Mouse (Mus musculus) MEL (cell line): ENCODE measurements around the gene Ciao2a. TPM values are rescaled to one million over a fixed set of nuclear protein-coding genes. Genes with fewer than 3 reads are reported as not detected.

Experiments
- DNase-seq: peaks from one replicate; pipeline ENCODE4 v3.0.0; 2011; ENCODE audit warnings: low read depth, low spot score
- H3K27ac ChIP-seq: 2 replicates; pipeline ENCODE4 v1.5.1; 2012; ENCODE audit warnings: low read depth, mild to moderate bottlenecking, control low read depth, low read length, moderate library complexity; ENCODE audit not compliant: control insufficient read depth
- H3K27me3 ChIP-seq, 2 experiments: fragments of 150-350 bp in 1 of 2; sonication (generic) in 1 of 2; 2 replicates each; pipeline ENCODE4 v1.6.1; 2012; ENCODE audit warnings: low read length in 2 of 2, mild to moderate bottlenecking in 2 of 2, improper control_type of control experiment in 1 of 2, moderate library complexity in 1 of 2; ENCODE audit not compliant: insufficient read depth in 2 of 2, control insufficient read depth in 1 of 2
- H3K36me3 ChIP-seq, 2 experiments: 2 replicates each; pipeline ENCODE4 v1.6.1; 2012 to 2014; ENCODE audit warnings: low read length in 2 of 2, improper control_type of control experiment in 1 of 2, inconsistent platforms in 1 of 2, mild to moderate bottlenecking in 1 of 2; ENCODE audit not compliant: insufficient read depth in 2 of 2, control insufficient read depth in 1 of 2
- H3K4me1 ChIP-seq, 2 experiments: fragments of 150-350 bp in 1 of 2; sonication (generic) in 1 of 2; 2 replicates each; pipeline ENCODE4 v1.6.1; 2012; ENCODE audit warnings: low read length in 2 of 2, improper control_type of control experiment in 1 of 2, mild to moderate bottlenecking in 1 of 2; ENCODE audit not compliant: insufficient read depth in 2 of 2, control insufficient read depth in 1 of 2
- H3K4me3 ChIP-seq, 2 experiments: fragments of 150-350 bp in 1 of 2; sonication (generic) in 1 of 2; 2 replicates each; pipeline ENCODE4 v1.5.1; 2012; ENCODE audit warnings: low read depth in 2 of 2, low read length in 2 of 2, mild to moderate bottlenecking in 2 of 2, moderate library complexity in 2 of 2, control low read depth in 1 of 2, improper control_type of control experiment in 1 of 2; ENCODE audit not compliant: control insufficient read depth in 1 of 2, insufficient read depth in 1 of 2
- H3K79me2 ChIP-seq: 2 replicates; pipeline ENCODE4 v1.6.1; 2012; ENCODE audit warnings: mild to moderate bottlenecking, low read length, moderate library complexity; ENCODE audit not compliant: control insufficient read depth, poor library complexity, insufficient read depth
- H3K9ac ChIP-seq: 2 replicates; pipeline ENCODE4 v1.6.1; 2012; ENCODE audit warnings: low read depth, mild to moderate bottlenecking, control low read depth, low read length, moderate library complexity; ENCODE audit not compliant: control insufficient read depth, poor library complexity, severe bottlenecking
- H3K9me3 ChIP-seq: fragments of 150-350 bp; sonication (generic); replicated peaks from 2 replicates; pipeline ENCODE4 v1.6.1; 2012; ENCODE audit warnings: mild to moderate bottlenecking, low read length, improper control_type of control experiment, moderate library complexity; ENCODE audit not compliant: insufficient read depth
- CHD1 ChIP-seq: IDR thresholded peaks from 2 replicates; pipeline ENCODE4 v1.6.1; 2012; ENCODE audit warnings: low read depth, mild to moderate bottlenecking, inconsistent platforms, low read length, improper control_type of control experiment
- CHD2 ChIP-seq: IDR thresholded peaks from 2 replicates; pipeline ENCODE4 v1.6.1; 2011; ENCODE audit warnings: low read length, improper control_type of control experiment
- E2F4 ChIP-seq: IDR thresholded peaks from 2 replicates; pipeline ENCODE4 v1.6.1; 2011; ENCODE audit warnings: low read depth, low read length, improper control_type of control experiment, borderline replicate concordance
- ELF1 ChIP-seq: IDR thresholded peaks from 2 replicates; pipeline ENCODE4 v1.6.1; 2014; ENCODE audit warnings: low read depth, mild to moderate bottlenecking, inconsistent platforms, low read length, improper control_type of control experiment, moderate library complexity
- EP300 ChIP-seq, 2 experiments: IDR thresholded peaks; 2 replicates each; pipeline ENCODE4 v1.6.1; 2011; ENCODE audit warnings: improper control_type of control experiment in 2 of 2, low read length in 2 of 2, low read depth in 1 of 2, mild to moderate bottlenecking in 1 of 2
- ETS1 ChIP-seq: IDR thresholded peaks from 2 replicates; pipeline ENCODE4 v1.6.1; 2012; ENCODE audit warnings: low read depth, mild to moderate bottlenecking, inconsistent platforms, low read length, improper control_type of control experiment, moderate library complexity
- GABPA ChIP-seq: IDR thresholded peaks from 2 replicates; pipeline ENCODE4 v1.6.1; 2012; ENCODE audit warnings: low read depth, mild to moderate bottlenecking, inconsistent platforms, low read length, improper control_type of control experiment, moderate library complexity
- HCFC1 ChIP-seq: IDR thresholded peaks from 2 replicates; pipeline ENCODE4 v1.6.1; 2012; ENCODE audit warnings: low read depth, mild to moderate bottlenecking, inconsistent platforms, low read length, improper control_type of control experiment, moderate library complexity
- JUND ChIP-seq: IDR thresholded peaks from 2 replicates; pipeline ENCODE4 v1.6.1; 2011; ENCODE audit warnings: low read depth, mild to moderate bottlenecking, improper control_type of control experiment, low read length
- KAT2A ChIP-seq: conservative IDR thresholded peaks from 2 replicates; pipeline ENCODE4 v1.6.1; 2012; ENCODE audit warnings: low read depth, low read length, improper control_type of control experiment, inconsistent platforms
- MAFK ChIP-seq: IDR thresholded peaks from 2 replicates; pipeline ENCODE4 v1.6.1; 2011; ENCODE audit warnings: low read depth, mild to moderate bottlenecking, low read length, improper control_type of control experiment, borderline replicate concordance
- MAX ChIP-seq: IDR thresholded peaks from 2 replicates; pipeline ENCODE4 v1.6.1; 2011; ENCODE audit warnings: low read length, improper control_type of control experiment
- POLR2A ChIP-seq, 2 experiments: IDR thresholded peaks; 2 replicates each; pipeline ENCODE4 v1.6.1; 2011 to 2012; ENCODE audit warnings: low read length in 2 of 2, mild to moderate bottlenecking in 2 of 2, control low read depth in 1 of 2, improper control_type of control experiment in 1 of 2, low read depth in 1 of 2, moderate library complexity in 1 of 2; ENCODE audit not compliant: control insufficient read depth in 1 of 2, insufficient read depth in 1 of 2, poor library complexity in 1 of 2
- RCOR1 ChIP-seq: IDR thresholded peaks from 2 replicates; pipeline ENCODE4 v1.6.1; 2012; ENCODE audit warnings: low read depth, mild to moderate bottlenecking, inconsistent platforms, low read length, improper control_type of control experiment
- SMC3 ChIP-seq: IDR thresholded peaks from 2 replicates; pipeline ENCODE4 v1.6.1; 2011; ENCODE audit warnings: low read depth, low read length, improper control_type of control experiment
- TAL1 ChIP-seq: IDR thresholded peaks from 2 replicates; pipeline ENCODE4 v1.6.1; 2012; ENCODE audit warnings: mild to moderate bottlenecking, inconsistent platforms, low read length, moderate library complexity, mixed read lengths
- UBTF ChIP-seq: IDR thresholded peaks from 2 replicates; pipeline ENCODE4 v1.6.1; 2012; ENCODE audit warnings: low read depth, mild to moderate bottlenecking, inconsistent platforms, low read length, improper control_type of control experiment, moderate library complexity, borderline replicate concordance; ENCODE audit not compliant: insufficient read depth
- USF2 ChIP-seq, 2 experiments: IDR thresholded peaks; 2 replicates each; pipeline ENCODE4 v1.6.1; 2011 to 2012; ENCODE audit warnings: improper control_type of control experiment in 2 of 2, low read length in 2 of 2, borderline replicate concordance in 1 of 2, inconsistent platforms in 1 of 2, low read depth in 1 of 2, mild to moderate bottlenecking in 1 of 2; ENCODE audit not compliant: insufficient read depth in 1 of 2
- ZKSCAN1 ChIP-seq: IDR thresholded peaks from 2 replicates; pipeline ENCODE4 v1.6.1; 2012; ENCODE audit warnings: low read depth, mild to moderate bottlenecking, inconsistent platforms, low read length, improper control_type of control experiment, moderate library complexity
- ZMIZ1 ChIP-seq: IDR thresholded peaks from 2 replicates; pipeline ENCODE4 v1.6.1; 2012; ENCODE audit warnings: low read depth, mild to moderate bottlenecking, inconsistent platforms, low read length, improper control_type of control experiment, moderate library complexity
- ZNF384 ChIP-seq: IDR thresholded peaks from 2 replicates; pipeline ENCODE4 v1.6.1; 2012; ENCODE audit warnings: low read depth, mild to moderate bottlenecking, inconsistent platforms, low read length, improper control_type of control experiment
- polyA plus RNA-seq, 2 experiments: library from polyadenylated mRNA; stranded (reverse) in 1 of 2; unstranded in 1 of 2; fragments of >175 nt in 1 of 2; fragments of >200 nt in 1 of 2; gene quantifications; 2 replicates each; pipeline versions ENCODE4 v1.2.1 to v1.2.4; 2012; ENCODE audit warnings: low replicate concordance in 2 of 2, low read depth in 1 of 2; ENCODE audit not compliant: insufficient read length in 2 of 2, insufficient read depth in 1 of 2, missing spikeins in 1 of 2
- total RNA-seq: library from RNA; depleted of rRNA; stranded (reverse); fragments of 300-350 nt; gene quantifications from 2 replicates; pipeline ENCODE4 v1.2.3, GENCODE M21; 2012

Ciao2a gene
- total and polyA plus RNA-seq, 3 experiments: 88.1 to 121 TPM; not detected in 1

- Histone ChIP-seq H3K27ac (no peak overlapping the region), H3K27me3 (no peaks in the 10 kb centered on the region), H3K79me2 (no peaks in the 10 kb centered on the region), H3K36me3 (peaks cover 0 to 30% of the 10 kb centered on the region in 2 experiments; a peak in 2 of 4 replicates), H3K9ac (no peak overlapping the region), H3K4me1 (no peaks in the 10 kb centered on the region), H3K4me3 (no peak overlapping the region), H3K9me3 (no peaks in the 10 kb centered on the region)
- no peak for TF ChIP-seq ZMIZ1
- 0 out of 2 replicates have a peak, but pooled peaks have one; percentile 30 for TF ChIP-seq MAFK
- no peak for TF ChIP-seq ZNF384
- no peak for TF ChIP-seq CHD2
- DNase-seq: no peak
These were observed 21.8 kb upstream of the Ciao2a start for GRCm38 (mm10) chr9:66104601-66105000.

- Histone ChIP-seq H3K4me1 (no peaks in the 10 kb centered on the region), H3K9ac (no peak overlapping the region), H3K4me3 (no peak overlapping the region), H3K36me3 (peaks cover 0 to 30% of the 10 kb centered on the region in 2 experiments; a peak in 2 of 4 replicates), H3K9me3 (no peaks in the 10 kb centered on the region)
- no peak for DNase-seq
- no peak for TF ChIP-seq ELF1
- no peak for TF ChIP-seq ETS1
- TF ChIP-seq CHD1: no peak
- TF ChIP-seq E2F4: no peak
- no peak for TF ChIP-seq ZKSCAN1
- TF ChIP-seq, all 39 proteins: peak for 0
- H3K27ac ChIP-seq: no peak overlapping the region
- H3K27me3 ChIP-seq: no peaks in the 10 kb centered on the region
- H3K79me2 ChIP-seq: no peaks in the 10 kb centered on the region
These were observed 21.2 kb upstream of the Ciao2a start for GRCm38 (mm10) chr9:66105168-66105567.

- TF ChIP-seq UBTF (no peak), CHD2 (no peak), GABPA (no peak), POLR2A (IDR thresholded peaks at IDR 0.05; ENCODE audit: control insufficient read depth in 1 of 2, insufficient read depth in 1 of 2, low read depth in 1 of 2, low read length in 2 of 2, poor library complexity in 1 of 2) (no peak), CHD1 (no peak), TAL1 (no peak), HCFC1 (no peak), ELF1 (no peak), JUND (no peak), EP300 (IDR thresholded peaks at IDR 0.05; ENCODE audit: low read depth in 1 of 2, low read length in 2 of 2) (no peak), USF2 (IDR thresholded peaks at IDR 0.05; ENCODE audit: borderline replicate concordance in 1 of 2, insufficient read depth in 1 of 2, low read depth in 1 of 2, low read length in 2 of 2) (no peak), ZNF384 (no peak), SMC3 (no peak), MAX (no peak), ZMIZ1 (no peak), RCOR1 (no peak), ZKSCAN1 (no peak), KAT2A (no peak)
- H3K79me2 ChIP-seq: 0 out of 2 replicates have a peak, but pooled peaks cover 1% of the 10 kb centered on the region
- H3K4me1 ChIP-seq: no peaks in the 10 kb centered on the region; a peak in 1 of 4 replicates
- DNase-seq: no peak
- peaks cover 2 to 21% of the 10 kb centered on the region in 2 experiments for H3K36me3 ChIP-seq
- no peak overlapping the region for H3K27ac ChIP-seq
- no peaks in the 10 kb centered on the region for H3K27me3 ChIP-seq
- H3K9ac ChIP-seq: no peak overlapping the region
- no peak overlapping the region for H3K4me3 ChIP-seq
- H3K9me3 ChIP-seq: no peaks in the 10 kb centered on the region
These were observed 16.8 kb upstream of the Ciao2a start for GRCm38 (mm10) chr9:66109574-66109973.
